ENCODE assay signal across 9 mouse cellular contexts in genomic region chr8:121729323-121729722, GRCm38 (mm10). TPM values are rescaled to one million over a fixed set of nuclear protein-coding genes. Genes with fewer than 3 reads are reported as not detected.
DNase-seq lines count a peak whose midpoint lies in the region; ATAC-seq and TF ChIP-seq lines count a peak whose summit lies in the region.
"Had no signal": no experiment of that assay in that cellular context is flagged by ENCODE, and none has a peak within 500 bp of the region (broad histone marks: within the 10 kb centered on the region; RNA-seq: fewer than 3 reads in every experiment).

Gene Jph3, plus strand, starts transcription at chr8:121729623.

- peak within 1 kb of the TSS; percentile 58 for H3K9ac ChIP-seq in neural tube, embryonic 11.5 days (ENCODE audit: low read length)
- H3K9ac ChIP-seq in limb, embryonic 14.5 days (ENCODE audit: low read depth, low read length, severe bottlenecking): no peak within 1 kb of the TSS
- no peak within 1 kb of the TSS for H3K9ac ChIP-seq in stomach, postnatal 0 days (ENCODE audit: low read length)

- no peak for DNase-seq in frontal cortex, adult 2 months (ENCODE audit: extremely low spot score in 1 of 2, low spot score in 1 of 2)
- DNase-seq in frontal cortex, postnatal 10 days (ENCODE audit: low spot score in 2 of 2): no peak
- DNase-seq in neural tube, embryonic 11.5 days (ENCODE audit: low spot score): no peak
- DNase-seq in neural tube, embryonic 10.5 days (ENCODE audit: extremely low spot score, low spot score): no peak
- DNase-seq in limb, embryonic 14.5 days (ENCODE audit: low spot score): no peak
- no peak for DNase-seq in stomach, postnatal 0 days (ENCODE audit: low spot score)
- no peak for DNase-seq in kidney, adult 11 months
- no peak for DNase-seq in right cerebral cortex, adult 18-20 months
- DNase-seq: adrenal gland, postnatal 25 days had no signal

- 9% methylated on average over 12 of the region's 12 CpGs for WGBS in neural tube, embryonic 11.5 days
- 7% methylated on average over 12 of the region's 12 CpGs for WGBS in limb, embryonic 14.5 days
- 17% methylated on average over 12 of the region's 12 CpGs for WGBS in stomach, postnatal 0 days

- 0 out of 2 replicates have a peak within 1 kb of the TSS, but pooled peaks have one; percentile 53 for H3K27ac ChIP-seq in neural tube, embryonic 11.5 days (ENCODE audit: low read depth, low read length)
- H3K27ac ChIP-seq in limb, embryonic 14.5 days (replicated peaks; ENCODE audit: low read depth, low read length): no peak within 1 kb of the TSS
- H3K27ac ChIP-seq in stomach, postnatal 0 days (replicated peaks): no peak within 1 kb of the TSS

- H3K4me1 ChIP-seq in neural tube, embryonic 11.5 days (ENCODE audit: control insufficient read depth, insufficient read depth, low read length): 0 out of 2 replicates have a peak, but pooled peaks cover 3% of the 10 kb centered on the region
- H3K4me1 ChIP-seq in limb, embryonic 14.5 days (ENCODE audit: control insufficient read depth, insufficient read depth, low read length): peaks cover 4% of the 10 kb centered on the region; the same call in 1 of the 2 replicates
- no peaks in the 10 kb centered on the region for H3K4me1 ChIP-seq in stomach, postnatal 0 days (replicated peaks; ENCODE audit: control insufficient read depth, insufficient read depth)

- ATAC-seq in neural tube, embryonic 11.5 days (ENCODE audit: insufficient read depth, low FRiP score, low TSS enrichment): no peak
- ATAC-seq in limb, embryonic 14.5 days (ENCODE audit: low FRiP score, low read depth): no peak
- ATAC-seq in stomach, postnatal 0 days (ENCODE audit: low FRiP score, low TSS enrichment): no peak

- no peaks in the 10 kb centered on the region for H3K36me3 ChIP-seq in neural tube, embryonic 11.5 days (ENCODE audit: control insufficient read depth, insufficient read depth, low read length)
- H3K36me3 ChIP-seq in limb, embryonic 14.5 days (ENCODE audit: control insufficient read depth, insufficient read depth, low read length): no peaks in the 10 kb centered on the region
- no peaks in the 10 kb centered on the region for H3K36me3 ChIP-seq in stomach, postnatal 0 days (ENCODE audit: control insufficient read depth, insufficient read depth, low read length)

- H3K4me2 ChIP-seq in neural tube, embryonic 11.5 days (ENCODE audit: low read depth): peak within 1 kb of the TSS; percentile 87
- peak within 1 kb of the TSS; percentile 79 for H3K4me2 ChIP-seq in limb, embryonic 14.5 days (replicated peaks; ENCODE audit: low read depth, low read length, severe bottlenecking)
- peak within 1 kb of the TSS; percentile 60 for H3K4me2 ChIP-seq in stomach, postnatal 0 days (replicated peaks; ENCODE audit: low read depth)

- peaks cover 49% of the 10 kb centered on the region for H3K27me3 ChIP-seq in neural tube, embryonic 11.5 days (ENCODE audit: control insufficient read depth, insufficient read depth, low read length)
- peaks cover 59% of the 10 kb centered on the region for H3K27me3 ChIP-seq in limb, embryonic 14.5 days (ENCODE audit: control insufficient read depth, insufficient read depth, low read length)
- peaks cover 25% of the 10 kb centered on the region for H3K27me3 ChIP-seq in stomach, postnatal 0 days (ENCODE audit: control insufficient read depth, insufficient read depth, low read length)

- no peaks in the 10 kb centered on the region for H3K9me3 ChIP-seq in neural tube, embryonic 11.5 days (ENCODE audit: control insufficient read depth, low read length)
- no peaks in the 10 kb centered on the region for H3K9me3 ChIP-seq in limb, embryonic 14.5 days (ENCODE audit: control insufficient read depth, low read length)
- H3K9me3 ChIP-seq in stomach, postnatal 0 days (ENCODE audit: control insufficient read depth, low read length): no peaks in the 10 kb centered on the region

- peak within 1 kb of the TSS; percentile 58 for H3K4me3 ChIP-seq in neural tube, embryonic 11.5 days (ENCODE audit: low read depth, low read length)
- peak within 1 kb of the TSS; percentile 41 for H3K4me3 ChIP-seq in limb, embryonic 14.5 days (replicated peaks; ENCODE audit: low read length)
- peak within 1 kb of the TSS; percentile 32 for H3K4me3 ChIP-seq in stomach, postnatal 0 days (ENCODE audit: low read depth, low read length)

- no peak for TF ChIP-seq CTCF in stomach, postnatal 0 days (IDR thresholded peaks at IDR 0.05; ENCODE audit: low read depth)

- TF ChIP-seq EP300 in stomach, postnatal 0 days (optimal IDR thresholded peaks at IDR 0.05): no peak

- TF ChIP-seq POLR2A in limb, embryonic 14.5 days (IDR thresholded peaks at IDR 0.05; ENCODE audit: borderline replicate concordance, extremely low read depth, insufficient read depth, insufficient read length): no peak

RNA-seq across cellular contexts. Expression of gene Jph3, which starts in this region (rescaled TPM):
- 138 and 159 TPM in 2 replicates for polyA plus RNA-seq in frontal cortex, adult 2 months (2012; rRNA removed)
- polyA plus RNA-seq in neural tube, embryonic 11.5 days (2014; fragmentation: Nextera tagmentation; extraction: Ambion mirVana): 16.9 and 18.1 TPM in 2 replicates
- 0.25 and 0.36 TPM in 2 replicates for polyA plus RNA-seq in limb, embryonic 14.5 days (2012; rRNA removed)
- 0.19 and 0.77 TPM in 2 replicates for polyA plus RNA-seq in limb, embryonic 14.5 days (2014; fragmentation: Nextera tagmentation; extraction: Ambion mirVana)
- polyA plus RNA-seq in stomach, postnatal 0 days (2015; fragmentation: Nextera tagmentation; extraction: Ambion mirVana): 1.7 and 2.1 TPM in 2 replicates
